ENCODE assay signal across 8 mouse cellular contexts in the genomic region with DNA sequence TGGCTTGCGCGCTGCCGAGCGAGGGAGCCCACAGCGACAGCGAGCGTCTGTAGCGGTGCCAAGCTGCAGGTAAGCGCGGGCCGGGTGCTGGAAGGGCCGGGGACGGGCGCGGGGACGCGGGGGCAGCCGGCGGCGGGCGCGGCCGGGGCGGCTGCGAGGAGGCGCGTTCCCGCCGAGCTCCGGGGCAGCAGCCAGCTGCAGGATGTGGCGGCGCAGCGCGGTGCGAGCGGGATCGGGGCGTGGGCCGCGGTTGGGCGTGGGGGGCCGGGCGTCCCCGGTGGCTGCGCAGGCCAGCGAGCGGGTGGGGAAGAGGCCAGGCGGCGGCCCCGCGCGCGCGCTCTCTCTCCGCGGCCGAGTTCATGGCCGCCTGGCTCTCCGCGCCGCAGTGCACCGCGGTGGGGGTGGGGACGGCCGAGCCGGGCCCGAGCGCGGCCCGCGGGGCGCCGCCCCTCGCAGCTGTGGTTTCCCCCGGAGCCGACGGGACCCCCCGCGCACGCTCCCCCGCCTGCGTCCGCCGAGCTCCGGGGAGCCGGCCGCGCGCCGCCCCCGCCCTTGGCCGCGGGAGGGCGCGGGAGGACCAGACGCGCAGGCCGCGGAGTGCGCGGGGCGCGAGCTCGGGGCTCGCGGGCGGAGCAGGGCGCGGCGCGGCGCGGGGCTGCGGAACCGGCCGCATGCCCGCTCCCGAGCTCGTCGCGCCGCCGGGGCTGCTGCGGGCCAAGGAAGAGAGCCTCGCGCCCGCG. TPM values are rescaled to one million over a fixed set of nuclear protein-coding genes. Genes with fewer than 3 reads are reported as not detected.
A peak's percentile ranks its signal among the peaks of the same experiment; 100 is the strongest.
DNase-seq lines count a peak whose midpoint lies in the region; ATAC-seq lines count a peak whose summit lies in the region.

No protein-coding gene starts in this region.

- peak overlapping the region; percentile 78 for H3K4me2 ChIP-seq in midbrain, embryonic 11.5 days

- H3K27ac ChIP-seq in embryonic facial prominence, embryonic 10.5 days (replicated peaks), result peak overlapping the region; percentile 99
- peak overlapping the region; percentile 100 for H3K27ac ChIP-seq in limb, embryonic 10.5 days
- H3K27ac ChIP-seq in midbrain, embryonic 11.5 days (ENCODE audit: low read depth, low read length), result peak overlapping the region; percentile 99

- H3K4me1 ChIP-seq in embryonic facial prominence, embryonic 10.5 days, result peaks cover 20% of the 10 kb centered on the region
- H3K4me1 ChIP-seq in limb, embryonic 10.5 days, result peaks cover 16% of the 10 kb centered on the region
- H3K4me1 ChIP-seq in midbrain, embryonic 11.5 days (ENCODE audit: control insufficient read depth, insufficient read depth, low read length), result peaks cover 9% of the 10 kb centered on the region

- peak overlapping the region; percentile 79 for H3K9ac ChIP-seq in midbrain, embryonic 11.5 days (ENCODE audit: low read length)

- no peaks in the 10 kb centered on the region for H3K9me3 ChIP-seq in embryonic facial prominence, embryonic 10.5 days
- H3K9me3 ChIP-seq in limb, embryonic 10.5 days (replicated peaks), result no peaks in the 10 kb centered on the region
- no peaks in the 10 kb centered on the region for H3K9me3 ChIP-seq in midbrain, embryonic 11.5 days (ENCODE audit: control insufficient read depth, low read length)

- H3K36me3 ChIP-seq in embryonic facial prominence, embryonic 10.5 days (replicated peaks), result peaks cover 25% of the 10 kb centered on the region
- peaks cover 23% of the 10 kb centered on the region for H3K36me3 ChIP-seq in limb, embryonic 10.5 days
- H3K36me3 ChIP-seq in midbrain, embryonic 11.5 days (ENCODE audit: control insufficient read depth, insufficient read depth, low read length), result peaks cover 9% of the 10 kb centered on the region; the same call in 1 of the 2 replicates

- peak; percentile 75 for ATAC-seq in midbrain, embryonic 11.5 days (ENCODE audit: low FRiP score)

- peak; percentile 79 to 88 for DNase-seq in adrenal gland, postnatal 36 days
- DNase-seq in embryonic facial prominence, embryonic 10.5 days (ENCODE audit: low spot score), result peak; percentile 83
- DNase-seq in heart, adult 11 months, result peak; percentile 99
- peak; percentile 84 for DNase-seq in kidney, adult 18-20 months
- peak; percentile 82 for DNase-seq in limb, embryonic 10.5 days (ENCODE audit: low spot score)
- DNase-seq in midbrain, embryonic 11.5 days (ENCODE audit: low spot score, missing footprints), result peak; percentile 96
- peak; percentile 43 for DNase-seq in skeletal muscle tissue, adult 2 months (ENCODE audit: low read depth, low spot score)
- peak; percentile 79 for DNase-seq in yolk sac, embryonic 10.5 days (ENCODE audit: low spot score)

- H3K4me3 ChIP-seq in embryonic facial prominence, embryonic 10.5 days, result peak overlapping the region; percentile 89
- peak overlapping the region; percentile 90 for H3K4me3 ChIP-seq in limb, embryonic 10.5 days
- peak overlapping the region; percentile 83 for H3K4me3 ChIP-seq in midbrain, embryonic 11.5 days (ENCODE audit: low read depth, low read length)

- WGBS in embryonic facial prominence, embryonic 10.5 days, result 2% methylated on average over 126 of the region's 128 CpGs
- 4% methylated on average over 123 of the region's 128 CpGs for WGBS in limb, embryonic 10.5 days
- WGBS in midbrain, embryonic 11.5 days, result under 1% methylated on average over 102 of the region's 128 CpGs

- H3K27me3 ChIP-seq in embryonic facial prominence, embryonic 10.5 days (replicated peaks; ENCODE audit: low read depth, poor library complexity, severe bottlenecking), result no peaks in the 10 kb centered on the region
- H3K27me3 ChIP-seq in limb, embryonic 10.5 days (ENCODE audit: low read depth, poor library complexity, severe bottlenecking), result no peaks in the 10 kb centered on the region
- H3K27me3 ChIP-seq in midbrain, embryonic 11.5 days (ENCODE audit: control insufficient read depth, insufficient read depth, low read length), result no peaks in the 10 kb centered on the region

RNA-seq across cellular contexts. Expression of gene Zbtb14, which starts 0.5 kb away (rescaled TPM):
- total RNA-seq in adrenal gland, postnatal 36 days (2021), result 10 to 100 TPM; 14.5 to 17.4 TPM
- 30.5 and 31.2 TPM in 2 replicates for polyA plus RNA-seq in embryonic facial prominence, embryonic 10.5 days (2016; fragmentation: Nextera tagmentation; extraction: Ambion mirVana)
- polyA plus RNA-seq in limb, embryonic 10.5 days (2016; fragmentation: Nextera tagmentation; extraction: Ambion mirVana), result 26.6 and 30.3 TPM in 2 replicates
- 35.7 and 38.3 TPM in 2 replicates for polyA plus RNA-seq in midbrain, embryonic 11.5 days (2014; fragmentation: Nextera tagmentation; extraction: Ambion mirVana)

RNA-seq across cellular contexts. Expression of gene Akain1, which starts 55.8 kb away (rescaled TPM):
- not detected for total RNA-seq in adrenal gland, postnatal 36 days (2021)
- polyA plus RNA-seq in embryonic facial prominence, embryonic 10.5 days (2016; fragmentation: Nextera tagmentation; extraction: Ambion mirVana), result not detected in 2 replicates
- polyA plus RNA-seq in limb, embryonic 10.5 days (2016; fragmentation: Nextera tagmentation; extraction: Ambion mirVana), result not detected in 2 replicates
- polyA plus RNA-seq in midbrain, embryonic 11.5 days (2014; fragmentation: Nextera tagmentation; extraction: Ambion mirVana), result 0.11 TPM in 1 of 2 replicates, not detected in the other

Comparison
In these comparisons a context has a peak if more than half of its experiments do, and no peak if none do; other contexts are left out.
1. Peak in every context shown above with its lines: DNase-seq, ATAC-seq, H3K4me3 ChIP-seq and H3K27ac ChIP-seq.
2. DNase-seq: peak in every context shown above with its lines; median percentile 99 in heart, adult 11 months; 96 in midbrain, embryonic 11.5 days; 84 in kidney, adult 18-20 months; 84 in adrenal gland, postnatal 36 days; 83 in embryonic facial prominence, embryonic 10.5 days; 82 in limb, embryonic 10.5 days; 79 in yolk sac, embryonic 10.5 days; 43 in skeletal muscle tissue, adult 2 months.